Mouse (Mus musculus): ENCODE measurements around the gene Ak2. TPM values are rescaled to one million over a fixed set of nuclear protein-coding genes. Genes with fewer than 3 reads are reported as not detected.

The Ak2 gene
- total and polyA plus RNA-seq, 3 experiments, result 330 to 366 TPM; not detected in 1

DNA sequence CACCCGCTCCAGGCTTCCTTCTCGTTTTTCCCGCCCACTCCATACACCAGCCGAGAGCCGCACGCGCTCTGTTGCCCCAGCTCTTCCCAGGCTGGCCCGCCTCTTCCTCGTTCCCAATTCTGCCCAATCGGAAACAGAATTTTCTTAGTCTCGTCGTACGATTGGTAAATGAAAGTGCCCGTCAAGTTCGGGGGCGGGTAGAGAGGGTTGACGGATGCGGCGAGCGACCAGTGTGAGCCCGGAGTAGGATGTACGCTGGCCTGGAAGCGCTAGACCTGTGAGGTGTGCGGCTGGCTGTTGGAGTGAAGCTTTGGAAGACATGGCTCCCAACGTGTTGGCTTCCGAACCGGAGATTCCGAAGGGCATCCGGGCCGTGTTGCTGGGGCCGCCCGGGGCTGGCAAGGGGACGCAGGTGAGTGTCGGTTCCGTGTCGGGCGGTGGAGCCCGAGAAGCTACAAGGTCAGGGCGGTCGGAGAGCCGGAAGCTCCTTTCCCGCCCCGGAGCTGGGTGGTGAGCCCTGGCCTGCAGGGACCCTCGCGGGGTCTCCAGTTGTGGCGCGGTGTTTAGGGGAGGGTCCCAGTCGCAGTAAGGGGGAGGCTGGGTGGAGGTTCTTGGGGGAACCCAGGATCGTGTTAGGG, 1.4 kb downstream of the Ak2 start:
- H3K9ac ChIP-seq (ENCODE audit: control insufficient read depth, low read depth, low read length, poor library complexity, severe bottlenecking), result peak overlapping the region; percentile 92
- H3K27me3 ChIP-seq (ENCODE audit: control insufficient read depth in 1 of 2, insufficient read depth in 2 of 2, low read length in 2 of 2), result no peaks in the 10 kb centered on the region
- H3K79me2 ChIP-seq (ENCODE audit: control insufficient read depth, insufficient read depth, low read length, poor library complexity), result peaks cover 48% of the 10 kb centered on the region
- H3K4me1 ChIP-seq (ENCODE audit: control insufficient read depth in 1 of 2, insufficient read depth in 2 of 2, low read length in 2 of 2), result peaks cover 3 to 35% of the 10 kb centered on the region in 2 experiments
- H3K27ac ChIP-seq (ENCODE audit: control insufficient read depth, low read depth, low read length), result peak overlapping the region; percentile 82
- H3K36me3 ChIP-seq (ENCODE audit: control insufficient read depth in 1 of 2, insufficient read depth in 2 of 2, low read length in 2 of 2), result peaks cover 0 to 32% of the 10 kb centered on the region in 2 experiments; a peak in 3 of 4 replicates
- DNase-seq (ENCODE audit: low read depth, low spot score), result peak; percentile 98
- peak overlapping the region; percentile 59 to 88 for H3K4me3 ChIP-seq (ENCODE audit: control insufficient read depth in 1 of 2, insufficient read depth in 1 of 2, low read depth in 2 of 2, low read length in 2 of 2)
- H3K9me3 ChIP-seq (replicated peaks; ENCODE audit: insufficient read depth, low read length), result no peaks in the 10 kb centered on the region
- no peak for TF ChIP-seq CHD1 (IDR thresholded peaks at IDR 0.05; ENCODE audit: low read depth, low read length)
- no peak for TF ChIP-seq SIN3A (IDR thresholded peaks at IDR 0.05; ENCODE audit: low read length)
- TF ChIP-seq GATA1 (IDR thresholded peaks at IDR 0.05; ENCODE audit: low read depth, low read length), result no peak
- peak; percentile 83; the same call in 1 of the 2 replicates for TF ChIP-seq TBP (IDR thresholded peaks at IDR 0.05; ENCODE audit: low read depth, low read length)
- no peak for TF ChIP-seq TAL1 (IDR thresholded peaks at IDR 0.05; ENCODE audit: low read length)
- TF ChIP-seq POLR2AphosphoS2 (IDR thresholded peaks at IDR 0.05; ENCODE audit: low read length), result peak; percentile 39; the same call in 1 of the 2 replicates
- no peak for TF ChIP-seq ZMIZ1 (IDR thresholded peaks at IDR 0.05; ENCODE audit: low read depth, low read length)
- TF ChIP-seq MAX (IDR thresholded peaks at IDR 0.05; ENCODE audit: low read length), result peak; percentile 95
- no peak for TF ChIP-seq CTCF (IDR thresholded peaks at IDR 0.05 in 2 of 3, conservative IDR thresholded peaks at IDR 0.05 in 1 of 3; ENCODE audit: control insufficient read depth in 1 of 3, insufficient read depth in 1 of 3, low read depth in 2 of 3, low read length in 3 of 3, poor library complexity in 1 of 3, severe bottlenecking in 1 of 3)
- TF ChIP-seq GABPA (IDR thresholded peaks at IDR 0.05; ENCODE audit: low read depth, low read length), result no peak
- TF ChIP-seq NRF1 (IDR thresholded peaks at IDR 0.05; ENCODE audit: insufficient read depth, low read depth, low read length, poor library complexity, severe bottlenecking), result peak; percentile 60; the same call in 1 of the 2 replicates
- TF ChIP-seq MAFK (IDR thresholded peaks at IDR 0.05; ENCODE audit: borderline replicate concordance, low read depth, low read length), result no peak
- TF ChIP-seq RCOR1 (IDR thresholded peaks at IDR 0.05; ENCODE audit: low read depth, low read length), result no peak
- TF ChIP-seq UBTF (IDR thresholded peaks at IDR 0.05; ENCODE audit: borderline replicate concordance, insufficient read depth, low read depth, low read length), result 0 out of 2 replicates have a peak, but pooled peaks have one; percentile 51
- peak; percentile 66 for TF ChIP-seq NELFE (IDR thresholded peaks at IDR 0.05; ENCODE audit: low read depth, low read length)
- TF ChIP-seq RAD21 (IDR thresholded peaks at IDR 0.05; ENCODE audit: low read depth, low read length), result no peak
- no peak for TF ChIP-seq JUND (IDR thresholded peaks at IDR 0.05; ENCODE audit: low read depth, low read length)
- no peak for TF ChIP-seq USF1 (IDR thresholded peaks at IDR 0.05; ENCODE audit: low read depth, low read length)
- no peak for TF ChIP-seq ZNF384 (IDR thresholded peaks at IDR 0.05; ENCODE audit: low read depth, low read length)
- no peak; the same call in 1 of the 2 replicates for TF ChIP-seq MXI1 (IDR thresholded peaks at IDR 0.05; ENCODE audit: low read depth, low read length)
- peak; percentile 32; the same call in 1 of the 2 replicates for TF ChIP-seq MYC (IDR thresholded peaks at IDR 0.05; ENCODE audit: low read depth, low read length)
- TF ChIP-seq ELF1 (IDR thresholded peaks at IDR 0.05; ENCODE audit: low read depth, low read length), result peak; percentile 91
- no peak for TF ChIP-seq SMC3 (IDR thresholded peaks at IDR 0.05; ENCODE audit: low read depth, low read length)
- peak; percentile 78 for TF ChIP-seq CHD2 (IDR thresholded peaks at IDR 0.05; ENCODE audit: low read length)
- no peak; the same call in 1 of the 2 replicates for TF ChIP-seq ETS1 (IDR thresholded peaks at IDR 0.05; ENCODE audit: low read depth, low read length)
- TF ChIP-seq POLR2AphosphoS5 (IDR thresholded peaks at IDR 0.05; ENCODE audit: borderline replicate concordance, low read depth, low read length), result no peak
- TF ChIP-seq MYB (IDR thresholded peaks at IDR 0.05; ENCODE audit: low read depth, low read length), result no peak
- no peak; the same call in 1 of the 2 replicates for TF ChIP-seq KAT2A (conservative IDR thresholded peaks at IDR 0.05; ENCODE audit: low read depth, low read length)
- no peak for TF ChIP-seq USF2 (IDR thresholded peaks at IDR 0.05; ENCODE audit: borderline replicate concordance in 1 of 2, insufficient read depth in 1 of 2, low read depth in 1 of 2, low read length in 2 of 2)
- peak; percentile 51 to 91; a peak in 3 of 4 replicates for TF ChIP-seq POLR2A (IDR thresholded peaks at IDR 0.05; ENCODE audit: control insufficient read depth in 1 of 2, insufficient read depth in 1 of 2, low read depth in 1 of 2, low read length in 2 of 2, poor library complexity in 1 of 2)
- no peak for TF ChIP-seq ZC3H11A (IDR thresholded peaks at IDR 0.05; ENCODE audit: low read depth, low read length)
- peak; percentile 80 for TF ChIP-seq HCFC1 (IDR thresholded peaks at IDR 0.05; ENCODE audit: low read depth, low read length)
- TF ChIP-seq E2F4 (IDR thresholded peaks at IDR 0.05; ENCODE audit: borderline replicate concordance, low read depth, low read length), result peak; percentile 39; the same call in 1 of the 2 replicates
- TF ChIP-seq BHLHE40 (IDR thresholded peaks at IDR 0.05; ENCODE audit: borderline replicate concordance, low read depth, low read length), result no peak
- 0 out of 2 replicates have a peak, but pooled peaks have one; percentile 6 for TF ChIP-seq TCF12 (IDR thresholded peaks at IDR 0.05; ENCODE audit: low read depth, low read length)
- TF ChIP-seq EP300 (IDR thresholded peaks at IDR 0.05; ENCODE audit: low read depth in 1 of 2, low read length in 2 of 2), result no peak

Measured in MEL (cell line).